Mouse (Mus musculus): ENCODE data around the gene Coq5. TPM values are rescaled to one million over a fixed set of nuclear protein-coding genes. Genes with fewer than 3 reads are reported as not detected.

Gene Coq5
- total and polyA plus RNA-seq, 3 experiments = 41.9 to 46.7 (median 43.9) TPM

GRCm38 (mm10) chr5:115256909-115257546 is 22.4 kb upstream of the Coq5 start:
- no peaks in the 10 kb centered on the region for H3K27me3 ChIP-seq (replicated peaks)
- no peak for DNase-seq (ENCODE audit: extremely low read depth)
- no peaks in the 10 kb centered on the region for H3K9me3 ChIP-seq (replicated peaks; ENCODE audit: low read length)
- in situ Hi-C loops (cut with MboI; ENCODE audit: low pct_ligation_motif_present, low pct_unique_long_range_greater_than_20kb, low sequenced_read_pairs) (no loop called here), dilution Hi-C loops (cut with MboI; ENCODE audit: extremely low pct_ligation_motif_present, extremely low pct_unique_long_range_greater_than_20kb, low sequenced_read_pairs) (no loop called here)
- H3K79me2 ChIP-seq (replicated peaks; ENCODE audit: control insufficient read depth, extremely low read depth, insufficient read depth, poor library complexity, severe bottlenecking) = peaks cover 20% of the 10 kb centered on the region
- H3K36me3 ChIP-seq (replicated peaks in 1 of 2; ENCODE audit: control insufficient read depth in 1 of 2, insufficient read depth in 1 of 2, low read length in 1 of 2) = peaks cover 48 to 70% of the 10 kb centered on the region in 2 experiments
- no peaks in the 10 kb centered on the region for H3K4me1 ChIP-seq (ENCODE audit: control insufficient read depth in 1 of 2, insufficient read depth in 2 of 2)
- TF ChIP-seq IRF4 (IDR thresholded peaks at IDR 0.05; ENCODE audit: low read depth, low read length) (no peak), ZNF384 (IDR thresholded peaks at IDR 0.05; ENCODE audit: low read depth, low read length) (no peak), JUND (conservative IDR thresholded peaks at IDR 0.05; ENCODE audit: low read depth, low read length) (no peak), SIN3A (IDR thresholded peaks at IDR 0.05; ENCODE audit: low read length) (no peak), BHLHE40 (IDR thresholded peaks at IDR 0.05; ENCODE audit: low read depth, low read length) (no peak), ZMIZ1 (IDR thresholded peaks at IDR 0.05; ENCODE audit: low read depth, low read length) (no peak), MEF2A (IDR thresholded peaks at IDR 0.05; ENCODE audit: borderline replicate concordance, low read depth, low read length) (no peak), ZC3H11A (IDR thresholded peaks at IDR 0.05; ENCODE audit: low read depth, low read length) (no peak), UBTF (IDR thresholded peaks at IDR 0.05; ENCODE audit: low read depth, low read length) (no peak), SMC3 (IDR thresholded peaks at IDR 0.05; ENCODE audit: low read depth, low read length) (no peak), MYC (IDR thresholded peaks at IDR 0.05; ENCODE audit: low read depth, low read length) (no peak), ZKSCAN1 (IDR thresholded peaks at IDR 0.05; ENCODE audit: borderline replicate concordance, low read depth, low read length) (no peak), MAX (IDR thresholded peaks at IDR 0.05; ENCODE audit: low read length) (no peak)
- no peak overlapping the region for H3K27ac ChIP-seq (ENCODE audit: insufficient read depth, low read depth)
- H3K9ac ChIP-seq (ENCODE audit: insufficient read depth, low read depth) = no peak overlapping the region
- H3K4me3 ChIP-seq (replicated peaks in 1 of 3; ENCODE audit: low read depth in 2 of 3, low read length in 2 of 3, poor library complexity in 1 of 3) = no peak overlapping the region
- H3K4me2 ChIP-seq (ENCODE audit: insufficient read depth, low read depth, poor library complexity, severe bottlenecking) = no peak overlapping the region

GRCm38 (mm10) chr5:115260356-115260755 is 19.1 kb upstream of the Coq5 start:
- no peak for TF ChIP-seq MAX (IDR thresholded peaks at IDR 0.05; ENCODE audit: low read length)
- H3K4me1 ChIP-seq (ENCODE audit: control insufficient read depth in 1 of 2, insufficient read depth in 2 of 2) = 0 out of 4 replicates have a peak, but pooled peaks cover 0 to 2% of the 10 kb centered on the region in 2 experiments
- peaks cover 66 to 88% of the 10 kb centered on the region in 2 experiments for H3K36me3 ChIP-seq (replicated peaks in 1 of 2; ENCODE audit: control insufficient read depth in 1 of 2, insufficient read depth in 1 of 2, low read length in 1 of 2)
- no peak overlapping the region for H3K4me2 ChIP-seq (ENCODE audit: insufficient read depth, low read depth, poor library complexity, severe bottlenecking)
- no peak for DNase-seq (ENCODE audit: extremely low read depth)
- H3K4me3 ChIP-seq (replicated peaks in 1 of 3; ENCODE audit: low read depth in 2 of 3, low read length in 2 of 3, poor library complexity in 1 of 3) = no peak overlapping the region
- H3K27me3 ChIP-seq (replicated peaks) = no peaks in the 10 kb centered on the region
- in situ Hi-C loops (cut with MboI; ENCODE audit: low pct_ligation_motif_present, low pct_unique_long_range_greater_than_20kb, low sequenced_read_pairs) (no loop called here), dilution Hi-C loops (cut with MboI; ENCODE audit: extremely low pct_ligation_motif_present, extremely low pct_unique_long_range_greater_than_20kb, low sequenced_read_pairs) (no loop called here)
- no peak overlapping the region for H3K9ac ChIP-seq (ENCODE audit: insufficient read depth, low read depth)
- no peak overlapping the region for H3K27ac ChIP-seq (ENCODE audit: insufficient read depth, low read depth)
- no peaks in the 10 kb centered on the region for H3K9me3 ChIP-seq (replicated peaks; ENCODE audit: low read length)
- H3K79me2 ChIP-seq (replicated peaks; ENCODE audit: control insufficient read depth, extremely low read depth, insufficient read depth, poor library complexity, severe bottlenecking) = peaks cover 50% of the 10 kb centered on the region

- Histone ChIP-seq H3K9ac (ENCODE audit: insufficient read depth, low read depth) (no peak overlapping the region), H3K27ac (ENCODE audit: insufficient read depth, low read depth) (no peak overlapping the region), H3K9me3 (replicated peaks; ENCODE audit: low read length) (no peaks in the 10 kb centered on the region), H3K4me1 (ENCODE audit: control insufficient read depth in 1 of 2, insufficient read depth in 2 of 2) (peaks cover 2 to 6% of the 10 kb centered on the region in 2 experiments; a peak in 1 of 4 replicates), H3K4me2 (ENCODE audit: insufficient read depth, low read depth, poor library complexity, severe bottlenecking) (no peak overlapping the region), H3K4me3 (replicated peaks in 1 of 3; ENCODE audit: low read depth in 2 of 3, low read length in 2 of 3, poor library complexity in 1 of 3) (no peak overlapping the region), H3K36me3 (replicated peaks in 1 of 2; ENCODE audit: control insufficient read depth in 1 of 2, insufficient read depth in 1 of 2, low read length in 1 of 2) (peaks cover 63 to 86% of the 10 kb centered on the region in 2 experiments), H3K27me3 (replicated peaks) (no peaks in the 10 kb centered on the region), H3K79me2 (replicated peaks; ENCODE audit: control insufficient read depth, extremely low read depth, insufficient read depth, poor library complexity, severe bottlenecking) (peaks cover 57% of the 10 kb centered on the region)
- in situ Hi-C loops (cut with MboI; ENCODE audit: low pct_ligation_motif_present, low pct_unique_long_range_greater_than_20kb, low sequenced_read_pairs) = no loop called here
- dilution Hi-C loops (cut with MboI; ENCODE audit: extremely low pct_ligation_motif_present, extremely low pct_unique_long_range_greater_than_20kb, low sequenced_read_pairs) = no loop called here
- no peak for DNase-seq (ENCODE audit: extremely low read depth)
- TF ChIP-seq JUND (conservative IDR thresholded peaks at IDR 0.05; ENCODE audit: low read depth, low read length) (no peak), MEF2A (IDR thresholded peaks at IDR 0.05; ENCODE audit: borderline replicate concordance, low read depth, low read length) (no peak), E2F4 (IDR thresholded peaks at IDR 0.05; ENCODE audit: insufficient replicate concordance, low read depth, low read length) (no peak), EP300 (IDR thresholded peaks at IDR 0.05; ENCODE audit: low read length) (no peak), JUN (IDR thresholded peaks at IDR 0.05; ENCODE audit: insufficient read depth, low read depth, low read length) (no peak), PAX5 (IDR thresholded peaks at IDR 0.05; ENCODE audit: low read length) (no peak), UBTF (IDR thresholded peaks at IDR 0.05; ENCODE audit: low read depth, low read length) (no peak), NELFE (IDR thresholded peaks at IDR 0.05; ENCODE audit: low read depth, low read length) (no peak), SMC3 (IDR thresholded peaks at IDR 0.05; ENCODE audit: low read depth, low read length) (no peak), ZMIZ1 (IDR thresholded peaks at IDR 0.05; ENCODE audit: low read depth, low read length) (no peak), HCFC1 (IDR thresholded peaks at IDR 0.05; ENCODE audit: low read depth, low read length) (no peak), IRF4 (IDR thresholded peaks at IDR 0.05; ENCODE audit: low read depth, low read length) (no peak), KAT2A (IDR thresholded peaks at IDR 0.05; ENCODE audit: insufficient replicate concordance, low read length) (no peak), ZKSCAN1 (IDR thresholded peaks at IDR 0.05; ENCODE audit: borderline replicate concordance, low read depth, low read length) (no peak), NRF1 (IDR thresholded peaks at IDR 0.05; ENCODE audit: low read depth, low read length) (no peak)
These were observed 18.3 kb upstream of the Coq5 start for GRCm38 (mm10) chr5:115261141-115261540.

Data from CH12.LX (cell line).